Mouse (Mus musculus): ENCODE data around the gene Gipc3. TPM values are rescaled to one million over a fixed set of nuclear protein-coding genes. Genes with fewer than 3 reads are reported as not detected.
A peak's percentile ranks its signal among the peaks of the same experiment; 100 is the strongest.

Gene Gipc3
- total and polyA plus RNA-seq, 2 experiments = under 0.01 to 0.57 TPM

DNA sequence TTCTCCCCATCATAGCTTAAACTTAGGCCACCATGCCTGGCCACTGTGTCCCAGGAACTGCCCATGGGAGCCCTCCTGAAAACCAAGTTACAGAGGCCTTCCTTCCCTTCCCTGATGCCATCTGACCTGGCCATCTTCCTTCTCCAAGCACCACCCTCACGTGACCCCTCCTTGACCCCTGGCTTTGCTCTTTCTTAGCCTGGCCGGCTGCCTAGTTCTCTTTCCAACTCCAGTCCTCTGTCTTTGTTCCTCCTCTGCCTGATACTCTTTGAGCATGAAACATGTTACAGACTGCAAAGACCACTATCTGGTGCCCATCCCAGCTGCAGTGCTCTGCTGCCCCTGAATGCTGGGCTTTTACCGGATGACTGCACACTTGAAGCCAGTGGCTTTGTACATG lies 46.3 kb upstream of the Gipc3 start:
- DNase-seq (ENCODE audit: extremely low read depth, low read depth, low spot score) = peak; percentile 43
- no peak overlapping the region for H3K27ac ChIP-seq (replicated peaks; ENCODE audit: insufficient read depth, low read depth, low read length)
- no peaks in the 10 kb centered on the region for H3K27me3 ChIP-seq (ENCODE audit: control insufficient read depth, insufficient read depth, low read length)
- H3K4me3 ChIP-seq (ENCODE audit: insufficient read depth, low read depth, low read length) = no peak overlapping the region
- 19% methylated on average over 3 of the region's 3 CpGs for WGBS
- H3K9ac ChIP-seq (ENCODE audit: low read depth, low read length) = no peak overlapping the region
- H3K36me3 ChIP-seq (ENCODE audit: control insufficient read depth, insufficient read depth, low read length) = 0 out of 2 replicates have a peak, but pooled peaks cover 1% of the 10 kb centered on the region
- peaks cover 13% of the 10 kb centered on the region for H3K79me2 ChIP-seq (ENCODE audit: control insufficient read depth, insufficient read depth, low read length)
- TF ChIP-seq CTCF (IDR thresholded peaks at IDR 0.05; ENCODE audit: low read depth, low read length) (no peak), POLR2A (IDR thresholded peaks at IDR 0.05; ENCODE audit: extremely low read depth, insufficient read depth, low read length) (no peak)
- peaks cover 17% of the 10 kb centered on the region for H3K4me1 ChIP-seq (ENCODE audit: control insufficient read depth, insufficient read depth, low read length)

DNA sequence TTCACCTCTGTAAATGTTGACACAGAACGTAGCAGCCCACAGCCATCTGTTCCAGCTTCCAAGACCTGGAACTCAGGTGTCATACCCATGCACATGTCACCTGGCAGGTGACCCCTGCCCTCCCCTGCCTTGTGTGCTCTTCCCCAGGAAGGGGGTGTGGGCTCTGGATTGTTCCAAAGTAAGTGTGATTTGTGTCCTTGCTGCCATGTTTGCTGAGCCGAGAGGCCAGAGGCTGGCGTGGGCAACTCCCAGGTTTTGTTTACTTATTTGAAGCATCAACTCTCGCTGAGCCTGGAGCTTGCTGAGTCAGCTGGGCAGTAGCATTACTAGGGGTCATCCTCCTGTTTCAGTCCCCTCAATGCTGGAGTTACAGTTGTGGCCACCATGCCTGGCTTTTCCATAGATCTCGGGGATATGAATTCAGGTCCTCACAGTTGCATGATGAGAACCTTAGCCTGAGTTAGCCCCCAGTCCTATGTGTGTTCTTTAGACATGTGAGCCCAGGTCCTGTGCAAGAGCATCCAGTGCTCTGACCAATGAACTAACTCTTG lies 45.5 kb upstream of the Gipc3 start, which contains the start of gene Gm48552:
Gene Gm48552, plus strand, starts transcription at position 501 of the 551 bp plus-strand sequence.
- Histone ChIP-seq H3K79me2 (ENCODE audit: control insufficient read depth, insufficient read depth, low read length) (peaks cover 13% of the 10 kb centered on the region), H3K36me3 (ENCODE audit: control insufficient read depth, insufficient read depth, low read length) (0 out of 2 replicates have a peak, but pooled peaks cover 1% of the 10 kb centered on the region), H3K9ac (ENCODE audit: low read depth, low read length) (no peak within 1 kb of the TSS), H3K4me3 (ENCODE audit: insufficient read depth, low read depth, low read length) (no peak within 1 kb of the TSS), H3K27ac (replicated peaks; ENCODE audit: insufficient read depth, low read depth, low read length) (no peak within 1 kb of the TSS), H3K4me1 (ENCODE audit: control insufficient read depth, insufficient read depth, low read length) (peaks cover 17% of the 10 kb centered on the region), H3K27me3 (ENCODE audit: control insufficient read depth, insufficient read depth, low read length) (no peaks in the 10 kb centered on the region)
- 32% methylated on average over 5 of the region's 5 CpGs for WGBS
- TF ChIP-seq CTCF (IDR thresholded peaks at IDR 0.05; ENCODE audit: low read depth, low read length) (no peak), POLR2A (IDR thresholded peaks at IDR 0.05; ENCODE audit: extremely low read depth, insufficient read depth, low read length) (no peak)
- peak; percentile 58 for DNase-seq (ENCODE audit: extremely low read depth, low read depth, low spot score)

DNA sequence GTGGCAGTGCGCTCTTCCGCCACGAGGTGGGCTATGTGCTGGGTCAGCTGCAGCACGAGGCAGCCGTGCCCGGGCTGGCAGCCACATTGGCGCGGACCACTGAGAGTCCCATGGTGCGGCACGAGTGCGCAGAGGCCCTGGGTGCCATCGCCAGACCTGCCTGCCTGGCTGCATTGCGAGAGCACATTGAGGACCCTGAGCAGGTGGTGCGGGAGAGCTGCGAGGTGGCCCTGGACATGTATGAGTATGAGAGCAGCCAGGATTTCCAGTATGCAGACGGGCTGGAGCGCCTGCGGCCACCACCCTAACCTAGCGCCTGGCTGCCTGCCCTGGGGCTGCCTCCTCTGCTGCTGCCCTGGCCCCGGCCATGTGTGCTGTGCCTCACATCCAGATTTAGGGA lies 44.6 kb upstream of the Gipc3 start:
- no peak overlapping the region for H3K27ac ChIP-seq (replicated peaks; ENCODE audit: insufficient read depth, low read depth, low read length)
- DNase-seq (ENCODE audit: extremely low read depth, low read depth, low spot score) = no peak
- TF ChIP-seq POLR2A (IDR thresholded peaks at IDR 0.05; ENCODE audit: extremely low read depth, insufficient read depth, low read length) = no peak
- no peak for TF ChIP-seq CTCF (IDR thresholded peaks at IDR 0.05; ENCODE audit: low read depth, low read length)
- H3K36me3 ChIP-seq (ENCODE audit: control insufficient read depth, insufficient read depth, low read length) = 0 out of 2 replicates have a peak, but pooled peaks cover 1% of the 10 kb centered on the region
- WGBS = 86% methylated on average over 20 of the region's 20 CpGs
- H3K4me1 ChIP-seq (ENCODE audit: control insufficient read depth, insufficient read depth, low read length) = peaks cover 14% of the 10 kb centered on the region
- H3K9ac ChIP-seq (ENCODE audit: low read depth, low read length) = no peak overlapping the region
- peaks cover 13% of the 10 kb centered on the region for H3K79me2 ChIP-seq (ENCODE audit: control insufficient read depth, insufficient read depth, low read length)
- no peak overlapping the region for H3K4me3 ChIP-seq (ENCODE audit: insufficient read depth, low read depth, low read length)
- no peaks in the 10 kb centered on the region for H3K27me3 ChIP-seq (ENCODE audit: control insufficient read depth, insufficient read depth, low read length)

DNA sequence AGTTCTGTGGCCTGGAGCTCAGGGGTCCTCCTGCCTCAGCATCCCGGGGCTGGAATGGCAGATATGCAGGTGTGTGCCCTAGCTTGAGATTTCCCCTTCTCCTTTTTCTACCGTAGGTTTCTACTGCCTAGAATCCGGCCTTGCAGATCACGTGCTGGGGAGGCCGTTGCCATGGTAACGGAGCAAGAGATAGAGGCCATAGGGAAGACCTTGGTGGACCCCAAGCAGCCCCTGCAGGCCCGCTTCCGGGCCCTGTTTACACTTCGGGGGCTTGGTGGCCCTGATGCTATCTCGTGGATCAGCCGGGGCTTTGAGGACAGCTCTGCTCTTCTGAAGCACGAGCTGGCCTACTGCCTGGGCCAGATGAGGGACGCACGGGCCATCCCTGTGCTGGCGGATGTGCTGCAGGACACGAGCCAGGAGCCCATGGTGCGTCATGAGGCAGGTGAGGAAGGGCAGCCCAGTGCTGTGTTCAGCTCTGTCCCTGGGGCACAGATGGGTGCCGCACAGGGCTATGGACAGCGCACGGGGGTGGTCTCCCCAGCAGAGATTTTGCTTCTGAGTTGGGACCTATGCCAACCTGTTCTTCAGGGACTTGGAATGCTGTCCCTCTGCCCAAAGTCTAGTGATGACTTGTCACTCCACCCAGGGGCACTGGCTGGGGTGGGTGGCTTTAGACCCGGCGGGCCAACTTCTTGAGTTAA lies 42.7 kb upstream of the Gipc3 start:
- Histone ChIP-seq H3K79me2 (ENCODE audit: control insufficient read depth, insufficient read depth, low read length) (peaks cover 13% of the 10 kb centered on the region), H3K27me3 (ENCODE audit: control insufficient read depth, insufficient read depth, low read length) (no peaks in the 10 kb centered on the region), H3K4me1 (ENCODE audit: control insufficient read depth, insufficient read depth, low read length) (peaks cover 14% of the 10 kb centered on the region), H3K4me3 (ENCODE audit: insufficient read depth, low read depth, low read length) (no peak overlapping the region), H3K27ac (replicated peaks; ENCODE audit: insufficient read depth, low read depth, low read length) (no peak overlapping the region), H3K9ac (ENCODE audit: low read depth, low read length) (no peak overlapping the region), H3K36me3 (ENCODE audit: control insufficient read depth, insufficient read depth, low read length) (0 out of 2 replicates have a peak, but pooled peaks cover 1% of the 10 kb centered on the region)
- TF ChIP-seq POLR2A (IDR thresholded peaks at IDR 0.05; ENCODE audit: extremely low read depth, insufficient read depth, low read length) = no peak
- TF ChIP-seq CTCF (IDR thresholded peaks at IDR 0.05; ENCODE audit: low read depth, low read length) = no peak
- WGBS = 52% methylated on average over 22 of the region's 22 CpGs
- DNase-seq (ENCODE audit: extremely low read depth, low read depth, low spot score) = no peak

DNA sequence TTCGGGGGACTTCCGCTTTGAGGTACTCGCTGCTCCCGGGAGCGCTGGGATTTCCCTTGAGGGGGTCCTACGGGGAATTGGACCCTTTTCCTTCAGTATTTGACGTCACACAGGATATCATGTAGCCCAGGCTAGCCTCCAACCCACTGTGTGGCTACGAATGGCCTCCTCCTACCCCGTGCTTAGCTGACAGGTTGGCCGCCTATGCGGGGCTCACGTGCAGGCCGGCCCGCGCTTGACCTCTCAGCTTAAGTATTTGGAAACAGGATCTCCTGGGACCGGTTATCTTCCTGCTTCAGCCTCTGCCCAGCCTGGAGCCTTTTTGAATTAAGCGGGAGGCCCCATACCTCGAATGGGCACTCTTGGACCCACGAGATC lies 41.5 kb upstream of the Gipc3 start:
- H3K79me2 ChIP-seq (ENCODE audit: control insufficient read depth, insufficient read depth, low read length) = peaks cover 13% of the 10 kb centered on the region
- no peak for DNase-seq (ENCODE audit: extremely low read depth, low read depth, low spot score)
- peaks cover 14% of the 10 kb centered on the region for H3K4me1 ChIP-seq (ENCODE audit: control insufficient read depth, insufficient read depth, low read length)
- peak overlapping the region; percentile 70 for H3K27ac ChIP-seq (replicated peaks; ENCODE audit: insufficient read depth, low read depth, low read length)
- peak overlapping the region; percentile 89 for H3K9ac ChIP-seq (ENCODE audit: low read depth, low read length)
- TF ChIP-seq POLR2A (IDR thresholded peaks at IDR 0.05; ENCODE audit: extremely low read depth, insufficient read depth, low read length) = no peak
- TF ChIP-seq CTCF (IDR thresholded peaks at IDR 0.05; ENCODE audit: low read depth, low read length) = no peak
- WGBS = under 1% methylated on average over 19 of the region's 19 CpGs
- peak overlapping the region; percentile 88 for H3K4me3 ChIP-seq (ENCODE audit: insufficient read depth, low read depth, low read length)
- H3K36me3 ChIP-seq (ENCODE audit: control insufficient read depth, insufficient read depth, low read length) = 0 out of 2 replicates have a peak, but pooled peaks cover 1% of the 10 kb centered on the region
- H3K27me3 ChIP-seq (ENCODE audit: control insufficient read depth, insufficient read depth, low read length) = no peaks in the 10 kb centered on the region

All from liver, adult 2 months (tissue).